Mouse (Mus musculus) right cerebral cortex, postnatal 36 days (tissue): ENCODE results near the gene Ptbp3.
"Not testable (repeated sequence)": the region's sequence is repeated elsewhere in the genome, so short reads cannot be mapped to it uniquely, and the experiment has no call there.

Experiments
- DNase-seq, 2 experiments: peaks; one replicate each; pipeline ENCODE4 v3.0.0; 2022; ENCODE audit warnings: low spot score in 2 of 2, mixed read lengths in 1 of 2

Ptbp3 gene

DNA sequence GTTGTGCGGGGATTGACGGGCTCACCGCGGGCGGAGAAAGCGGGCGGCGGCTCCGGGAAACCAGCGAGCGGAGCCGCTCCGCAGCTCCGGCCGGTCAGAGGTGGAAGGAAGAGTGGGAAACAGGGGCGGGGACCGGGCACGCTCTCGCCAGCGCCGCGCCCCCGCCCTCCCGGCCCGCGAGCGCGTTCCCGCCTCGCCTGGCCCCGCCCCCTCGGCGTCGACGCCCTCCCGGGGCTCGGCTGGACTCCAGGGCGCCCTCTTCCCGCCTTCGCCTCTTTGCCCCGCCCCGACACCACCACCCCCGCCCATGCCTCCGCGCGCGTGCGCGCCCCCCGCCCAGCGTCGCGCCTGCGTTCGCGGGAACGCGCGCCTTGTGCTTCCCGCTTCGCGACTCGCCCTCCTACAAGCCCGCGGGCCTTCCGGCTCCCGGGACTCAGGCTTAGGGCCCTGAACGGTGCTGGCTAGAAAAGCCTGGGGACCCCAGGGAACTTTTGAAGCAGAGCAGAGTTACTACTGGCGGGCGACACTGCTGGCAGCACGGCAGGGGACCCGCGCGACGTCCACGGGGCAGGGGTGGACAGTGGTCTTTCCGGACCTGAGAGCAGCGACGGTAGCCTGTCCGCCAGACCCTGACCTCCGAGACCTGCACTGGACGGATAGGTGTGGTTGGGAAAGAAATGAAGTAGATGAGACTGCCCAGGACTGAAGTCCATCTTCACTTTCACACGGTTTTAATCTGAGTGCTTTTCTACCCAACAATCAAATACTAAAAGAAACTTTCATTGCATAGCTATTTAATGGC is at the start of gene Ptbp3:
TSS of gene Ptbp3 (minus strand) at position 190 of the 802 bp plus-strand sequence.
- peak; percentile 67 to 73 for DNase-seq

DNA sequence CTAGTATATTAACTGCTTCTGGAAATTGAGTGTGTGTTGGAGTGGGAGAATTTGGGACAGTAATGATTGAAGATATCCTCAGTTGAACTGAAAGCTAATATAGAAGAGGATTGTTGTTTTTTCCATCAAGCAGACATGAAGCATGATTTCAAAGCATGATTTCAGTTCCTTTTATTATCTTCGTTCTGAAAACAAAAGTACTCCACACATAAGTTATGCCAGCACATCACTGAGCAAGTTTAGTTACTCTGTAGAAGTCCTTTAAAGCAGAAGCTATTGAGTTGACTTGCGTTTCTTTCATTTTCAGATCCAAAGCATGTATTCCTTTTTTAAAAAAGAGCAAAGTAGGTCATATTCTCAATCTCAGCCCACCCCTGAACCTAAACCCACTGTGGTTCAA is 47.4 kb upstream of the Ptbp3 start:
- no peak for DNase-seq

DNA sequence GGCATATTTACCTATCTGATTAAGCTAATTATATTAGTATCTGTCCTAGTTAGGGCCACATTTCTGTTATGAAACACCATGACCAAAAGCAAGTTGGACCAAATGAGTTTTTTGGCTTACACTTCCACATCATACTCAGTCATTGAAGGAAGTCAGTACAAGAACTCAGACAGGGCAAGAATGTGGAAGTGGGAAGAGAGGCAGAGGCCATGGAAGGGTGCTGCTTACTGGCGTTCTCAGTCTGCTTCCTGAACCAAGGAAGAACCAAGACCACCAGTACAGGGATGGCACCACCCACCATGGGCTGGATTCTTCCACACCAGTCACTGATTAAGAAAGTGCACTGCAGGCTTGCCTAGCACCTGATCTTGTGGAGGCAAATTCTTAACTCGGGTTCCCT is 45.5 kb upstream of the Ptbp3 start:
- no peak for DNase-seq

DNA sequence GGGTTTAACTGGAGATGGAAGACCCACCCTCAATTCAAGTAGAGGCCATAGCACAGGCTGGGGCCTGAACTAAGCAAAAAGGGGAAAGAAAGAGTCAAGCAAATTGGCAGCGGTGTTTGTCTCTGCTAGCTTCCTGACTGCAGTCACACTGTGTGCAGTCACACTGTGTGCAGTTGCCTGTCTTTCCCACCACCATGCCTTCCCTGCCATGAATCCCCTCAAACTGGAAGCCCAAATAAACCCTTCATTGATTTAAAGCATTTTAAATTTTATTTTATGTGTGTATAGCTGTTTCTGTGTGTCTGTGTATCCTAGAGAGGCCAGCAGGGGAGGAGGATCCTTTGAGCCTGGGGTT is 38.7 kb upstream of the Ptbp3 start:
- no peak for DNase-seq

DNA sequence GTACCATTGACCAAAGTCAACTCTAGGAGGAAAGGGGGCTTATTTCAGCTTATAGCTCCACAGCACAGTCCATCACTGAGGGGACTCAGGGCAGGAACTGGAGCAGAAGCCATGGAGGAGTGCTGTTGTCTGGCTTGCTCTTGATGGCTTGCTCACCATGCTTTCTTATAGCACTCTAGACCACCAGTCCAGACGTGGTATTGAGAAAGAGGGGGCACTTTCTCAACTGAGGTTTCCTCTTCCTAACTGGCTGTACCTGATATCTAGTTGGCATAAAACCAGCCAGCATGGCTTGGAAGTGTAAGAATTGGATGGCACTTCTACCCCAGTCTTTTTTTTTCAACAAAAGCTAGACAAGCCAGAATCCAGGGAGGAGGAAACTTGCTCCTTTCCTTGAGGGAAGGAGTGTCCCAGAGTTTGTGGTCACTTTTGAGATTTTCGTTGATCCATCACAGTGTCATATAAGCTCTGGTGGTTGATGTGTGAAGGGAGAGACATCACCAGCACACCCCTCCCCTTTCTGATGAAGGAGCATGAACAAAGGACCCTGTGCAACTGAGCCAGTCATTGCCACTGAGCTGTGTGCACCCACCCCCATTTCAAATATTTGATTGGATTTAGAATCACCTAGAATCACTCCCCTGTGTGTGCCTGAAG is 38.2 kb upstream of the Ptbp3 start:
- DNase-seq = no peak

DNA sequence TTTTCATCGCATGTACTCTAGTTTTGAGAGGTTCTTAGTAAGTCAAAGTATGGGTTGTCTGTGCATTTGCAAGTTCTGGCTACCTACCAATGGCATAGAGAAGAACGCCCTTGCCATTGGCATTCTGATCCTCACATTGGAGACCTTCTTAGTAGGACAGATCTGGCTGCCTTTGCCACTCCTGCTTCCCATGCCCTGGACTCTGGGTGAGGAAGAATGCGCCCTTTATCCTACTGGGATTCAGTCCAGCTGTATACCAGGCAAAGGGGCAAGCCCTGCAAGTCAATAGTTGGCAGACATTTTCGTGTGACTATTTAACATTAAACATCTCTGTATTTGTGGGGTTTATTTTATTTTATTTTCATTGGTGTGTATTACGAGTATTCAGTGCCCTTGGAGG is 35.9 kb upstream of the Ptbp3 start:
- DNase-seq = no peak

DNA sequence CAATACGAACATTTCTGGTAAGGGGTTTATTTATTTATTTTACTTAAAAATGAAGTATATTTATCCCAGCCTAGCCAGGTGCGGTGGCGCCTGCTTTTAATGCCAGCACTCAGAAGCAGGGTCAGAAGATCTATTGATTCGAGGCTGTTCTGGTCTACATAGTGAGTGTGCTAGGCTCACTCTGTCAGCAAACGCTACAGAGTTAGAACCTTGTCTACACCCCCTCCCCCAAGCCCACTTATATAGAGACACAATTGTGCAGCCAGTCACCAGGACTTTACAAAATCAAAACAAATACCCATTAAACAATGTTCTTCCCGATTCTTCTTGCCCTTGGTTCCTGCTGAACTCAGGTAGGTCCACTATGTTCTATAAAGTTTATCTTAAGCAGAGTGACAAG is 33.0 kb upstream of the Ptbp3 start:
- DNase-seq = no peak

DNA sequence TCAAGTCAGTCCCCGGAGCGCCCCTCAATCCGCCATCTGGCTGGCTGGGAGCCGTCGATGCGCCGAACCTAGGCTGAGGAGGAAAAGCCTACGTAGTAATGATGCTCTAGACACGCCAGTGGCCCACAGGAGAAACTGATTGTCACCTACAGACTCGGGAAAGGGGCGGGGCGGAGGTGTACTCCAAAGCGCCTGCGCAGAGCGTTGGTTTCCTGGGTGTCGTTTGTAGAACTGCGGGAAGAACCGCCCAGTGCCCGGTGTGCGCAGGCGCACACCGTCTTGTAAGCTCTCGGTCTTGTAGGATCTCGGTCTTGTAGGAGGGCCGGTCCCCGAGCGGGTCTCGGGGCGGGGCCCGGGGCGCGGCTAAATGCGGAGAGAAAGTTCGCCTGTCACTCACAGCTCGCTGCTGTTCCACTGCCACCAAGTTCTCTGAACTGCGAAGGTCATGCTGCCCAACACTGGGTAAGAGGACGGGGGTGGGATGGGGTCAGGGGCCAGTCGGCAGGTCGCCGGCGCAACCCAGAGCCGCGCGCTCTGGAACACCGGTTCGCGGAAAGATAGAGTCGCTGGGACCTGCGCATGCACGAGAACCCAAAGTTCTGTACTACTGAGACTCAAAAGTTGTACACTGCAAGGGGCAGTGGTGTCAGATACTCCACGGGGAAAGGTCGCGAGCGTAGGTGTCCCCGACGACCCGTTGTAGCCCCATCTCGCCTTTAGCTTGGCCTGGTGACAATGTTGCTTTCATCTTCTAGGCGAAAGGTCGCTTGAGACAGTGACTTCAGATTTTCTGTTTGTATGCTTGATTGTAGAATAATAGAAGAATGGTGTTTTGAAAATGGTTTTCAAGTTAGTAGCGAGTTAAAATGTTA is 32.4 kb upstream of the Ptbp3 start, which contains the start of gene Hsdl2:
TSS of gene Hsdl2 (plus strand) at position 250 of the 872 bp plus-strand sequence.
- DNase-seq = peak; percentile 98 to 99

DNA sequence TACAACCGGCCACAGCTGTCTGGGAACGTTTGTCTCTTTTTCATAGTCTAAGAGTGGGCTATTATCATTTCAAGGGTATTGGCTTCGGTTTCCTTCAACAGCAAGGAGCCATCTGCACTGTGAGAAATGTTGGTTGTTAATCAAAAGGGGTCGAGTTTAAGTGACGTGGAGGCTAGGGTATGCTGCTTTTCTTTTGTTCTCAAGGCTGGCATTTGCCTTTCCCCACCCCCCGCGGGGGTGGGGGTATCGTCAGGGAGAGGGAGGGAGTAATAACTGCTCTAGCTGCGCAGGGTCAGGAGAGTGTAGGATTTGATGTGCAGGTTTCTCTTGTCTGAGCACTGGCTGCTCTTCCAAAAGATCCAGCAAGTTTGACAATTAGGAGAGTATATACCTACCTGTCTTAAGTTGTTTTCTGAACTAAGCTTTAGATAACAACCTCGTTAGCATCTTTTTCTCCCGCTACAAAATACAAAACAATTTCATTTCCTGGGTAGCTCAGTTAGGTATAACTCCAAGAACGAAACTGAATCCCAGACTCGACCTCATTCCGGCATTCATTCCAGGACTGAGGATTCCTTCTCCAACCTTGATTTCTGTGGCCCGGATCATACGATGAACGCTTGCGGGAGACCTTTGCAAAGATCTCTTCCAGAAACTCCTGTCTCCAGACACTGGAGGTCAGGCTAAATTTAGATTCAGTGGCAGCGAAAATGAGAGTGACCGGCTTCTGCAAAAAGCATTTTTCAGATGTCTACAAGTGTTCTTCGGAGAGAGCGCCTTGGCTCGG is 31.5 kb upstream of the Ptbp3 start:
- no peak for DNase-seq

DNA sequence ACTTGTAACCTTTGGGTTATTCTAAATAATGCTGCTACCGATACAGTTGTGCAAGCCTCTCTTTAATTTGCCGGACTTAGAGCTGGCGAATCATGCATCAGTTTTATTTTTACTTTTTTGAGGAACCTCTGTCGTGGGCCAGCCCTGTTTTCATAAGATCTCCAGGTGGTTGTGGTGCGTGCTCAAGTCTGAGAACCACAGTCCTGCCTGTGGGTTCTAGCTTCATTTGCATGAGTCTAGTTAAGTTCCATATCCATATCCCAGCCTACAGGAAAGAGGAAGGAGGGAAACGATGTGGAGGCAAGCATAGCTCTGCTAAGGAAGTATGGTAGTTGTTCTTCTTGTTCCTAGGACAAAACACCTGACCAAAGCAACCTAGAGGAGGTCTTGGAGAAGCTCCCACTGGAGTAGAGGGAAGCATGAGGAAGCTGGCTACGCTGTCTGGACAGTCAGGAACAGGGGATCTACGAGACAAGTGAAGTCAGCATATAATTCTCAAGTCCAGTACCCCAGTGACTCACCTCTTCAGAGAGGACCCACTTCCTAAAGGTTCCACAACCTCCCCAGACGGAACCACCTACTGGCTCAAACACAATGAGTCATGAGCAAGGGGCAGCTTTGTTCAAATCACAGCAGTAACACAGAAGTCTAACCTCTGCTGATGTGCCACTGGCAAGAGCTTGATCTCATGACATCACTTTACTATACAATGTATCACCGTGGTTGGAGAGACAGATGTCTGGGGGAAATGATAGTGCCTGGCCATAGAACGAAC is 26.2 kb upstream of the Ptbp3 start:
- no peak for DNase-seq

DNA sequence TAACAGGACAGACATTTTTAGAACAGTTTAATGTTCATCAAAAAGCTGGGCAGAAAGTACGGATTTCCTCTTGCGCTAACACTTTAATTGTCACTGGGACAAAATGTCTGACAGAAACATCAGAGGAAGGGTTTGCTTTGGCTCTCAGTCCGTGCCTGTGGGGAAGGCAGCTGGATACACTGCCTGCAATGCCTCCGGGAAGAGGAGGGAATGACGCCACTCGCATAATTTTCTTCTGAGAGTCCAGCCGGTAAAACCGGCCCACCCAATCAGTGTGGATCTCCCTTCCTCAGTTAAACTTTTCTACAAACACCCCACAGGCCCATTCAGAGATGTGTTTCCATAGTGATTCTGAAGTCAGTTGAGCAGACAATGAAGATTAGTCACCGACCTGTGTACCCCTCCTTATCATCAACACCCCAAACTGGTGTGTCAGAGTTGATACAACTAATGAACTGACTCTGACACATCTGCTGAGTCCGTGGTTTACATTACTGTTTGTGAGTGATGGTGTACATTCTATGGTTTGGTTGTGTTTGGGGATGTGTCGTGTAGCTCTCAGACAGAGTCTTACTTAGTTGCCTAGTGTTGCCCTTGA is 23.5 kb upstream of the Ptbp3 start:
- no peak for DNase-seq

DNA sequence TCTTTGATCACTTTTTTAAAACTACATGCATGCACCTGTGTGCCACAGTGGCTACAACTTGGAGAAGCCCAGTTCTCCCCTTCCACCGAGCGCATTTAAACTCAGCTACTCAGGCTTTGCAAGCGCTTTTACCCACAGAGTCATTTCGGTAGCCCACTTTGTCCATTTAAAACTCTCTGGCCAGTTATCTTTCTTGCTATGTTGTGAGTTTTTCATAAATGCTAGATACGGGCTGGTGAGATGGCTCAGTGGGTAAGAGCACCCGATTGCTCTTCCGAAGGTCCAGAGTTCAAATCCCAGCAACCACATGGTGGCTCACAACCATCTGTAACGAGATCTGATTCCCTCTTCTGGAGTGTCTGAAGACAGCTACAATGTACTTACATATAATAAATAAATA is 21.4 kb upstream of the Ptbp3 start:
- DNase-seq = not testable (repeated sequence)

DNA sequence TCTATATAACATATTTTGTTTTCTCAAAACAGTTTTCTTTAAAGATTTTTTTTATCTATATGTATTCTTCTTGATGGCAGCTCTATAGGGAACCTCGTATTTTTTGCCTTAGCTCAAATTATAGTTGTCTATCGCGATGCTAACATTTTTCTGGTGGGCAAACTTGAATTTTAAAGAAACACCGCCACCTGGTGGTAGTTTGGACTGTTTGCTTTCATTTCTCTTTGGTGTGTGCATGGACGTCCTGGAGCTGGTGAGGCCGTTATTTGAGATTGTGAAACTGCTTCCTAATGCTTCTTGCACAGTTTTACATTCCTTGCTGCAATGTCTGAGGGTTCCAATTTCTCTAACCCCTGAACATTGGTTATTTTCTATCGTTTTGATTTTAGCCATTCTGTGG is 20.4 kb upstream of the Ptbp3 start:
- DNase-seq = peak; percentile 23 to 54

DNA sequence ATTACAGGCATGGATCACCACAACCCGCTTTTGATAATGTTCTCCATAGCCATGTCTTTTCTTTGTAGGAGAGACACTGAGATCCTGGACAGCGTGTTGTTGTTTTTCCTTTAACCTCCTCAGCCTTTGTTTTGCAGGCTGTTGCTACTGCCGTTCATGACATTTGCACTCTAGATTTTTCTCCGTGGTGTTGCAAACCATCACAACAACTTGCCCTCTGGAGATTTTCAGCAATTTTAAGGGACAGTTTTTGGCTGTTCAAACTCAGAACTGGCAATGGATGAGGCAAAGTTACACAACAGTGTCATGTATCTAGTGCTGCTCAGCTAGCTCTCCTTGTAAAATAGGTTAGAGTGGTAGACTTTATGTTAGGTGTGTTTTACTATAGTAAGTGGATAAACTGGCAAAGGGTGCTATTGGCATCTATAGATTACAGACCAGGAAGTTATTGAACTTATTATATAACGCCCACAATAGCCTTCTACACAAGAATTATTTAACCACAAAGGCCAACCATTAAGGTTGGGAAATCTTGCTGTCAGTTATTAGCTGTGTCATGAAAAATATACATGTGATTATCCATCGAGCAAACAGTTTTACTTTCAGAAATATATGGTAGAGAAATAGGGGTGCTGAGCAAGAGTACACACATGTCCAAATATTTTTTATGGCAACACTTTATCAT is 18.6 kb upstream of the Ptbp3 start:
- no peak for DNase-seq

DNA sequence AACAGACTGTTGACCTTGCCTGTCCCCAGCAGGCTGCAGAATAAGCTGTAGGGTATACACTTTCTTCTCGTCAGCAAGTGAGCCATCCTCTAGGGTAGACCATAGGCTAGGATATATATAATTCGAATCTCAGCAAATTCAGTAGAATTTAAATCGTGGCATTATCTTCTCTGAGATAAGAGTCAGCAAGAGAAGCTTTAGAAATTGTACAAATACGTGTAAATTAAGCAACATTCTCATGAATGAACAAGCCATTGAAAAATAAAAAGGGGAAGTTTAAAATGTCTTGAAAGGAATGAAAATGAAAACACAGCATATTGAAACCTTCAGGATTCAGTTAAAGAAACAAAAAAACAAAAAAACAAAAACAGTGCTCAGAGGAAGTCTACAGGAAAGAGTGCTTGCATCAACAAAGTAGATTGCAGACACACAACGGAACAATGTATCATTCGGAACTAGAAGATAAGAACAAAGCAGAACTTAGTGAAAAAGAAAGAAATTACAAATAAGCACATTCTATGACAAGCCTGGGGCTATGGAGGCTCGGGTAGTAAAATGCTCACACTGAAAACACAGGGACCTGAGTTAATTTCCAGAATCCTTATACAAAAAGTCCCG is 16.5 kb upstream of the Ptbp3 start:
- DNase-seq = no peak

DNA sequence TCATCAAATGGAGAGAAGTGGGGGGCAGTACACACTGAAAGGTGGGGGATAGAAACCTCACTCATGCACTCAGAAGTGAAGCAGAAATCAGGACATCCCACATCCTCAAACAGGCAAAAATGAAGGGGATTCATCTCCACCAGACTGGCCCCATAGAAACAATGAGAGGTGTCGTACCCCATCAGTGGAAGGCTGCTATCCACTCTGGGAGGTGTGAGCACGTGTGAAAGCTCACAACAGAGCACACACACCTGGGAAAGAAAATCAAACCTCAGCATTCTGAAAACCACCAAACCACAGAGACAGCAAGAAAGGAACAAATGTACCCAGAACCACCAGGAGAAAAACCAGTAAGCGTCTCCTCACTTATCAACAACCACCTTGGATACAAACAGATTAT is 15.0 kb upstream of the Ptbp3 start:
- DNase-seq = no peak

DNA sequence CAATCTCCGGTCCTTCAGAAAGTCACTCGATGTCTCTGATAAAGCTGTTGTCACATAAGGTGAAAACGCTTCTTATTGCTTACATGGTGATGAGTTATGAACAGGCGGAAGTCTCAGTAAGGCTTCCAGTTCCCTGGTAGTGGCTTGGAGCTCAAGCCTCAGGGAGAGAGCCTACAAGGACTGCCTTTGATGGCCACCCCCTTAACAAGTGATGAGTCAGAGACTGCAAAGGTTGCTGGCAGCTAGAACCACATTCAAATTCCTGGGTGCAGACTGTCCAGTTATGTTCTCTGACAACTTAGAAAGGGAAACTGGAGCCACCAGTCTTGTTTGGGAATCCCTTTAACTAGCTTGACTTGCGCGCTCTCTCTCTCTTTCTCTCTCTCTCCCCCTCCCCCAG is 11.0 kb upstream of the Ptbp3 start:
- no peak for DNase-seq

DNA sequence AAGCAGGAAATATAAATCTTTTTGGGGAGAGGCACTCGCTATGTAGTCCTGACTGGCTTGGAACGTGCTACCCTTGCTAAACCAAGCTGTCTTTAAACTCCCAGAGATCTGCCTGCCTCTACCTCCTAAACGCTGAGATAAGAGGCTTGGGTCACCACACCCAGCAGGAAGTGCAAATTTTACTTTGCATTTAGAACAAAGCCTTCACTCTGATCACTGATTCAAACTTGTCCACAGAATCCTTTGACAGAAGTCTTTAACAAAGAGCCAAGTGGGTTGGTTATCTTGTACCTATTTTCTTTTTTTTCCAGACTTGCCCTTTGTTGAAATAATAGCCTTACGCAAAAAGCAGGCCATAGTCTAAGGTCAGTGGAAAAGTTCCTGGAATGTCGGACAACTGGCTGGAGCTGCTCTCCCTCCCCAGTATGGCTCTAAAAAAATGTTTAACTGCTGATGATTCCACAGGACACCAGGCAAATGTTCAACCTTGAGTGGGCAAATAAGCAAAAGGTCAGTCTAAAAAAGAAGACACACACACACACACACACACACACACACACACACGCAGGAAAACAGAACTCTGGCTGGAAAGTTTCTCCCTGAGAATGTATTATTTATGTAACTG is 9.0 kb upstream of the Ptbp3 start:
- no peak for DNase-seq

DNA sequence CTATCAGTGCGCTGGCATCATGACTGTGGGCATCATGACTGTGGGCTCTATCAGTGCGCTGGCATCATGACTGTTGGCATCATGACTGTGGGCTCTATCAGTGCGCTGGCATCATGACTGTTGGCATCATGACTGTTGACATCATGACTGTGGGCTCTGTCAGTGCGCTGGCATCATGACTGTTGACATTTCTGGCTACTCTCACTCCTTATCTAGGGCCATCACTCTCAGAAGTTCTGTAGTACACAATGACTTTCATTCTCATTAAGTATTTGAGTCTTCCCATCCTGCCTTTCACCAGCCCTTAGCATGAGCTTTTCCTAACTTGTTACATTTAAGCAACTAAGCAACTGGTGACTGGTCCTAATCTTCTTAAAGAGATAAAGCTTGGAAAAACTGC is 8.2 kb upstream of the Ptbp3 start:
- DNase-seq = not testable (repeated sequence)
